Mouse (Mus musculus) hindlimb bud, embryonic 11.5 days (tissue): ENCODE data around the gene Sim1.

ENCODE experiments used
- DNase-seq: peaks from one replicate; pipeline ENCODE4 v3.0.0-alpha.2; 2012; ENCODE audit warnings: low read depth, low spot score; ENCODE audit errors: extremely low spot score

The Sim1 gene

DNA sequence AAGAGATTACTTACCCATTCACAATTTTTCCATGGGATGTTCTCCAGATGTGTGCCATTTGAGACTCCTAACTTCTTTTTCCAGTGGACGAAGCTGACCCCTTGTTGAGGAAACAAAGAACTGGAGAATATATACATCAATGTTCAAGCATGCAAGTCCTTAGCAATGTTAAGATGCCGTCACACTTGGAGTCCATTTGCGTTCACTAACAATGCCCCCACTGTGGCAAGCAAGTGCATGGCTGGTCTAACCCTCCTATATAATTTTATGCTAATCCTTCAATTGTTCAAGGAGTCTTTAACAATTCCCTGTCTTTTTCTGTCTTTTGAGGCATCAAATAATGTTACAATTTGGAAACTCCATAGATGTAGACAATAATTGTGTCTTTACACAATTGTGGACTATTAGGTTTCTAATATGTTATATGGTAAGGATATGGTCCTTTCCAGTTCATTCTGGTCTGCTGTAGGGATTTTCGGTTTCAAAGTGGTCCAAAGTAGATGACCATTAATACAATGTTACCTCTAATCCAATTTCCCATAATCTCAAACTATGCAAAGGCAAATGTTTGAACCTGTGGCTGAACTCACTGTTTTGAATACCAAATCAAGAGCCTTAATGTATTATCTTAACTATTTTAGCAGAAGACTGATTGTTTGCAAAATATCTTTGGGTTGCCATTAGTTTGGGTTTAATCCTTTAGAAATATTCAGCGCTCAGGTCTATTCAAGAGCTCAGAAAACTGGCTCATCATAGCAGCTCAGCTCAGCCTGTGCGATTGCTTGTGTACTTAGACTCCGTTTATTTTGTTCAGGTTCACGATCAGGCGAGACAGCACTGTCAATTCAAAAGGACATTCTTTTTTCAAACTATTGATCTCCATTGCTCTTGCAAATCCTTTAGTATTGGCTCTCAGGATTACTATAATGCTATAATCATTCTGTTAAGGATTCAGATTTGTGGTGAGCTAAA lies 129.0 kb downstream of the Sim1 start:
- DNase-seq: no peak
